Mouse (Mus musculus) liver, embryonic 13.5 days (tissue): Measurements from ENCODE around the gene Crebzf. TPM values are rescaled to one million over a fixed set of nuclear protein-coding genes. Genes with fewer than 3 reads are reported as not detected.

Source experiments
- ATAC-seq: fragments of 200-750 bp; cut with Nextera tagmentation; 2 replicates; pipeline ENCODE4 v1.8.0; 2017; ENCODE audit warnings: low read depth, mild to moderate bottlenecking, moderate number of reproducible peaks, moderate library complexity
- DNase-seq: peaks from one replicate; pipeline ENCODE4 v3.0.0; 2022
- H3K27ac ChIP-seq: fragments of 300-500 bp; sonication (generic); 2 replicates; pipeline ENCODE4 v1.5.1; 2015; ENCODE audit warnings: moderate library complexity, mild to moderate bottlenecking, inconsistent platforms
- H3K27me3 ChIP-seq: fragments of 300-500 bp; sonication (generic); 2 replicates; pipeline ENCODE4 v1.6.1; 2015; ENCODE audit warnings: mild to moderate bottlenecking, inconsistent platforms
- H3K36me3 ChIP-seq: fragments of 300-500 bp; sonication (generic); 2 replicates; pipeline ENCODE4 v1.6.1; 2015; ENCODE audit warnings: mild to moderate bottlenecking, inconsistent platforms
- H3K4me1 ChIP-seq: fragments of 300-500 bp; sonication (generic); replicated peaks from 2 replicates; pipeline ENCODE4 v1.6.1; 2015; ENCODE audit warnings: inconsistent platforms
- H3K4me2 ChIP-seq: fragments of 300-500 bp; sonication (generic); 2 replicates; pipeline ENCODE4 v1.6.1; 2015; ENCODE audit warnings: inconsistent platforms, mild to moderate bottlenecking, moderate library complexity
- H3K4me3 ChIP-seq: fragments of 300-500 bp; sonication (generic); replicated peaks from 2 replicates; pipeline ENCODE4 v1.5.1; 2015; ENCODE audit warnings: mild to moderate bottlenecking, inconsistent platforms
- H3K9ac ChIP-seq: fragments of 300-500 bp; sonication (generic); 2 replicates; pipeline ENCODE4 v1.6.1; 2015; ENCODE audit warnings: mild to moderate bottlenecking, inconsistent platforms
- H3K9me3 ChIP-seq: fragments of 300-500 bp; sonication (generic); replicated peaks from 2 replicates; pipeline ENCODE4 v1.6.1; 2016; ENCODE audit warnings: inconsistent platforms
- WGBS: fragments of 180-500 bp; shearing (Covaris S2); methylation state at CpG from one replicate; pipeline ENCODE4 v1.1.7; 2015; ENCODE audit not compliant: insufficient replicate concordance; 5-methylcytosine and 5-hydroxymethylcytosine counted together
- polyA plus RNA-seq: library from polyadenylated mRNA; unstranded; fragments of >200 nt; fragmentation: Nextera tagmentation; extraction: Ambion mirVana; gene quantifications from 2 replicates; pipeline ENCODE4 v1.2.1, GENCODE M21; 2015

Gene Crebzf
- polyA plus RNA-seq, result 13.7 and 13.8 TPM in 2 replicates

- ATAC-seq (peak; percentile 92), DNase-seq (peak; percentile 93)
- Histone ChIP-seq H3K4me2 (peak within 1 kb of the TSS; percentile 86), H3K4me1 (peaks cover 8% of the 10 kb centered on the region), H3K9ac (peak within 1 kb of the TSS; percentile 99), H3K36me3 (peaks cover 5% of the 10 kb centered on the region), H3K27me3 (no peaks in the 10 kb centered on the region), H3K4me3 (peak within 1 kb of the TSS; percentile 98), H3K9me3 (no peaks in the 10 kb centered on the region), H3K27ac (peak within 1 kb of the TSS; percentile 94)
- WGBS, result 0% methylated on average over 43 of the region's 54 CpGs
These were observed at the start of gene Crebzf for GRCm38 (mm10) chr7:90442518-90443080. Gene Crebzf (plus strand): TSS chr7:90442729.

GRCm38 (mm10) chr7:90395073-90395472, 47.5 kb upstream of the Crebzf start:
- ATAC-seq (no peak), DNase-seq (no peak)
- 42% methylated on average over 4 of the region's 4 CpGs for WGBS
- no peak overlapping the region for H3K4me3 ChIP-seq
- no peaks in the 10 kb centered on the region for H3K36me3 ChIP-seq
- H3K9me3 ChIP-seq, result no peaks in the 10 kb centered on the region
- no peaks in the 10 kb centered on the region for H3K4me1 ChIP-seq
- no peak overlapping the region for H3K4me2 ChIP-seq
- H3K27me3 ChIP-seq, result no peaks in the 10 kb centered on the region
- H3K9ac ChIP-seq, result no peak overlapping the region
- no peak overlapping the region for H3K27ac ChIP-seq

GRCm38 (mm10) chr7:90395928-90396327, 46.6 kb upstream of the Crebzf start:
- ATAC-seq (no peak), DNase-seq (no peak)
- Histone ChIP-seq H3K4me2 (no peak overlapping the region), H3K4me1 (no peaks in the 10 kb centered on the region), H3K9me3 (no peaks in the 10 kb centered on the region), H3K27me3 (no peaks in the 10 kb centered on the region), H3K9ac (no peak overlapping the region), H3K4me3 (no peak overlapping the region), H3K27ac (no peak overlapping the region), H3K36me3 (no peaks in the 10 kb centered on the region)
- WGBS, result 62% methylated on average over 5 of the region's 5 CpGs

GRCm38 (mm10) chr7:90409934-90410333, 32.6 kb upstream of the Crebzf start:
- no peak for ATAC-seq
- H3K9ac ChIP-seq, result no peak overlapping the region
- DNase-seq, result peak; percentile 9
- no peaks in the 10 kb centered on the region for H3K4me1 ChIP-seq
- no peak overlapping the region for H3K4me3 ChIP-seq
- WGBS, result 39% methylated on average over 3 of the region's 3 CpGs
- no peak overlapping the region for H3K4me2 ChIP-seq
- H3K27ac ChIP-seq, result no peak overlapping the region
- no peaks in the 10 kb centered on the region for H3K9me3 ChIP-seq
- H3K27me3 ChIP-seq, result no peaks in the 10 kb centered on the region
- no peaks in the 10 kb centered on the region for H3K36me3 ChIP-seq

GRCm38 (mm10) chr7:90426020-90427001, 16.2 kb upstream of the Crebzf start, which contains the start of gene Ccdc89:
Gene Ccdc89 (plus strand): TSS chr7:90426577.
- 18% methylated on average over 29 of the region's 29 CpGs for WGBS
- peak within 1 kb of the TSS; percentile 53 for H3K4me2 ChIP-seq
- H3K4me3 ChIP-seq, result peak within 1 kb of the TSS; percentile 29
- no peak within 1 kb of the TSS for H3K9ac ChIP-seq
- H3K36me3 ChIP-seq, result no peaks in the 10 kb centered on the region
- H3K27ac ChIP-seq, result no peak within 1 kb of the TSS
- peak; percentile 27 for DNase-seq
- ATAC-seq, result peak; percentile 92
- H3K4me1 ChIP-seq, result no peaks in the 10 kb centered on the region; the same call in 1 of the 2 replicates
- 0 out of 2 replicates have a peak, but pooled peaks cover 7% of the 10 kb centered on the region for H3K27me3 ChIP-seq
- H3K9me3 ChIP-seq, result no peaks in the 10 kb centered on the region

GRCm38 (mm10) chr7:90427006-90427405, 15.5 kb upstream of the Crebzf start:
- Histone ChIP-seq H3K4me1 (no peaks in the 10 kb centered on the region; the same call in 1 of the 2 replicates), H3K4me3 (no peak overlapping the region), H3K27ac (no peak overlapping the region), H3K36me3 (no peaks in the 10 kb centered on the region), H3K27me3 (0 out of 2 replicates have a peak, but pooled peaks cover 7% of the 10 kb centered on the region), H3K9ac (no peak overlapping the region), H3K4me2 (peak overlapping the region; percentile 53), H3K9me3 (no peaks in the 10 kb centered on the region)
- no peak for ATAC-seq
- 59% methylated on average over 9 of the region's 9 CpGs for WGBS
- DNase-seq, result no peak

GRCm38 (mm10) chr7:90432221-90432620, 10.3 kb upstream of the Crebzf start:
- no peak for ATAC-seq
- H3K27me3 ChIP-seq, result 0 out of 2 replicates have a peak, but pooled peaks cover under 1% of the 10 kb centered on the region

GRCm38 (mm10) chr7:90440044-90440443, 2.5 kb upstream of the Crebzf start:
- Histone ChIP-seq H3K9ac (no peak overlapping the region), H3K4me2 (no peak overlapping the region), H3K36me3 (no peaks in the 10 kb centered on the region), H3K4me3 (no peak overlapping the region), H3K27me3 (no peaks in the 10 kb centered on the region), H3K9me3 (no peaks in the 10 kb centered on the region), H3K27ac (no peak overlapping the region), H3K4me1 (no peaks in the 10 kb centered on the region)
- WGBS, result 73% methylated on average over 4 of the region's 4 CpGs
- no peak for DNase-seq
- no peak for ATAC-seq

More at GRCm38 (mm10) chr7:90432221-90432620, 10.3 kb upstream of the Crebzf start:
- Histone ChIP-seq H3K9me3 (no peaks in the 10 kb centered on the region), H3K9ac (no peak overlapping the region), H3K4me2 (no peak overlapping the region), H3K4me1 (no peaks in the 10 kb centered on the region), H3K27ac (no peak overlapping the region), H3K36me3 (no peaks in the 10 kb centered on the region), H3K4me3 (no peak overlapping the region)
- no peak for DNase-seq

- H3K4me1 ChIP-seq, result peaks cover 5% of the 10 kb centered on the region
- peak overlapping the region; percentile 86 for H3K4me2 ChIP-seq
- H3K27me3 ChIP-seq, result no peaks in the 10 kb centered on the region
- WGBS, result 11% methylated on average over 4 of the region's 4 CpGs
- ATAC-seq, result no peak
- no peak for DNase-seq
- peaks cover under 1% of the 10 kb centered on the region; the same call in 1 of the 2 replicates for H3K36me3 ChIP-seq
- H3K9ac ChIP-seq, result peak overlapping the region; percentile 99
- H3K9me3 ChIP-seq, result no peaks in the 10 kb centered on the region
- H3K27ac ChIP-seq, result peak overlapping the region; percentile 77
- peak overlapping the region; percentile 98 for H3K4me3 ChIP-seq
These were observed 459 bp upstream of the Crebzf start for GRCm38 (mm10) chr7:90442070-90442469.

- Histone ChIP-seq H3K4me3 (peak overlapping the region; percentile 98), H3K27me3 (no peaks in the 10 kb centered on the region), H3K27ac (peak overlapping the region; percentile 94), H3K4me2 (peak overlapping the region; percentile 86), H3K36me3 (peaks cover 9% of the 10 kb centered on the region), H3K4me1 (peaks cover 9% of the 10 kb centered on the region), H3K9ac (peak overlapping the region; percentile 99), H3K9me3 (no peaks in the 10 kb centered on the region)
- ATAC-seq (peak; percentile 68), DNase-seq (peak; percentile 60)
- under 1% methylated on average over 118 of the region's 123 CpGs for WGBS
These were observed 867 bp downstream of the Crebzf start for GRCm38 (mm10) chr7:90443101-90444091.
